Mouse (Mus musculus) forebrain, embryonic 11.5 days (tissue): ENCODE results near the gene Ccdc189. TPM values are rescaled to one million over a fixed set of nuclear protein-coding genes. Genes with fewer than 3 reads are reported as not detected.
"Not testable (repeated sequence)": the region's sequence is repeated elsewhere in the genome, so short reads cannot be mapped to it uniquely, and the experiment has no call there.

Source experiments
- ATAC-seq: fragments of 200-750 bp; cut with Nextera tagmentation; replicated peaks from 2 replicates; pipeline ENCODE4 v1.8.0; 2017; ENCODE audit warnings: moderate TSS enrichment; ENCODE audit not compliant: low FRiP score
- DNase-seq: peaks from one replicate; pipeline ENCODE4 v3.0.0-alpha.2; 2017; ENCODE audit warnings: low spot score
- H3K27ac ChIP-seq: fragments of 300-500 bp; sonication (generic); 2 replicates; pipeline ENCODE4 v1.5.1; 2014; ENCODE audit warnings: low read depth, low read length
- H3K27me3 ChIP-seq: fragments of 300-500 bp; sonication (generic); 2 replicates; pipeline ENCODE4 v1.6.1; 2014; ENCODE audit warnings: mild to moderate bottlenecking, low read length, mixed read lengths; ENCODE audit not compliant: control insufficient read depth, insufficient read depth
- H3K36me3 ChIP-seq: fragments of 300-500 bp; sonication (generic); 2 replicates; pipeline ENCODE4 v1.6.1; 2014; ENCODE audit warnings: mild to moderate bottlenecking, low read length, moderate library complexity, mixed read lengths; ENCODE audit not compliant: control insufficient read depth, insufficient read depth
- H3K4me1 ChIP-seq: fragments of 300-500 bp; sonication (generic); replicated peaks from 2 replicates; pipeline ENCODE4 v1.6.1; 2014; ENCODE audit warnings: low read length, mixed read lengths; ENCODE audit not compliant: control insufficient read depth, insufficient read depth
- H3K4me2 ChIP-seq: fragments of 300-500 bp; sonication (generic); 2 replicates; pipeline ENCODE4 v1.6.1; 2014; ENCODE audit warnings: low read depth, mild to moderate bottlenecking, low read length, moderate library complexity, mixed read lengths; ENCODE audit not compliant: severe bottlenecking
- H3K4me3 ChIP-seq: fragments of 300-500 bp; sonication (generic); 2 replicates; pipeline ENCODE4 v1.5.1; 2014; ENCODE audit warnings: low read depth, low read length
- H3K9ac ChIP-seq: fragments of 300-500 bp; sonication (generic); 2 replicates; pipeline ENCODE4 v1.6.1; 2014; ENCODE audit warnings: low read length
- H3K9me3 ChIP-seq: fragments of 300-500 bp; sonication (generic); 2 replicates; pipeline ENCODE4 v1.6.1; 2016; ENCODE audit warnings: low read length, mixed read lengths; ENCODE audit not compliant: control insufficient read depth
- WGBS: fragments of 180-500 bp; shearing (Covaris S2); extraction: QIAGEN DNeasy Blood & Tissue Kit; methylation state at CpG from one replicate; pipeline ENCODE4 v1.1.7; 2014; 5-methylcytosine and 5-hydroxymethylcytosine counted together
- polyA plus RNA-seq: library from polyadenylated mRNA; unstranded; fragments of >200 nt; fragmentation: Nextera tagmentation; extraction: Ambion mirVana; gene quantifications from 2 replicates; pipeline ENCODE4 v1.2.1, GENCODE M21; 2014

Ccdc189 gene
- polyA plus RNA-seq: 13.5 and 17.7 TPM in 2 replicates

DNA sequence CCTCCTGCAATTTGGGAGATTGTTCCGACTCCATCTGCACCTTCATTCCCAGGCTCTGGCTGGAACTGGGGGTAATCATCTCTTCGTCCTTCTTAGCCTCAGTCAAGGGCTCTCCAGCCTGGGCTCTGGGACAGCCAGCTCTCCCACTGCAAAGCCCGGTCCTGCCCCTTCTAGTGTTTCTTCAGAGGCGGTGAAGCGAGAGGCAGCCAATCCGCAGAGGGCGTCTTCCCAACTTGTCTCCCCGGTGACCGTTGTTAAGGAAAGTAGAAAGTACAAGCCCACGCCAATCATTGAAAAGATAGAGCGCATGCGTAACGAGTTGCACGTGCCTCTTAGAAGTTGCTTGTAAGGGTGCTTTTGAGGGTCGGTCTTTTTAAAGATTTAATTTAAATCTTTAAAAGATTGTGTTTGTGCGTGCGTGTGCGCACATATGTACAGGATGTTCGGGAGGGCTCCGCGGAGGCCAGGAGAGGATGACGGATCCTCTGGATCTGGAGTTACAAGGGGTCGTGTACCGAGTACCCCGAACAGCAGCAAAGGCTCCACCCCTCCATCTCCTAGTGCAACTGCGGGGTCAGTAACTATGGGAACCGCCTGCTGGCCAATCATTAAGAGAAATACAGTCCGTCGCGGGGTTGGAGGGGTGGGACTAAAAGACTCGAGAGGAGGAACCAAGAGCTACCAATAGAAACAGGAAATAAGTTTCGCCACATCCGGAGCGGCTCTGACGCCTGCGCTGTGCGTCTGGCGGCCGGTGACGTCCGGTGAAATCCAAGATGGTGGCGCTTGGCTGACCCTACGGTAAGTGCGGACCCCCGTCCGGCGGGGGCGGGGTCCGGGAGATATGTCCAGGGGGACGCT lies at the start of gene Ccdc189, which contains the start of gene Rnf40:
Gene Ccdc189 (minus strand): TSS at position 585 of the 861 bp plus-strand sequence.
Gene Rnf40 (plus strand): TSS at position 757 of the 861 bp plus-strand sequence.
- Histone ChIP-seq H3K27ac (peak within 1 kb of the TSS; percentile 44; the same call in 1 of the 2 replicates), H3K9ac (peak within 1 kb of the TSS; percentile 79), H3K4me2 (peak within 1 kb of the TSS; percentile 84), H3K27me3 (no peaks in the 10 kb centered on the region), H3K4me3 (peak within 1 kb of the TSS; percentile 89), H3K4me1 (peaks cover 8% of the 10 kb centered on the region), H3K9me3 (no peaks in the 10 kb centered on the region), H3K36me3 (peaks cover 3% of the 10 kb centered on the region; the same call in 1 of the 2 replicates)
- ATAC-seq (peak; percentile 97), DNase-seq (peak; percentile 95)
- under 1% methylated on average over 50 of the region's 50 CpGs for WGBS

DNA sequence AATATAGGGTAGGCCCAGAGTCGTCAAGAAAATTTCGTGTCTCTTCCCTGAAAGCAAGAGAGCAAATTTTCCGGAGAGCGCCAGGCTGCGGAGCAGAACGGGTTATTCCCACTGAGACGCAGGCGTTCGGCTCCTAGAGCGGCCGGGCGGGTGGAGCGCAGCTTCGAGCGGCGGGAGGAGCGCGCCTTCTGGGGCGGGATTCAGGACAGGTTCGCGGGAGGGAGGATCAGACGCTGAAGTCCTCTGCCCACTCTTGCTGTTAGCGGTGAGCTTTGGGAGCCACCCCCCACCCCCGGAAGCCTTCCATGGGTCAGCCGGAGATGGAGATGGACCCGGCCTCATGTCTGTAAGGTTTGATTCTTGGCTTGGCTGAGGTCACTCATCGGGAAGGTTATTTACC lies 48.6 kb upstream of the Ccdc189 start:
- WGBS: under 1% methylated on average over 27 of the region's 27 CpGs
- no peaks in the 10 kb centered on the region for H3K9me3 ChIP-seq

DNA sequence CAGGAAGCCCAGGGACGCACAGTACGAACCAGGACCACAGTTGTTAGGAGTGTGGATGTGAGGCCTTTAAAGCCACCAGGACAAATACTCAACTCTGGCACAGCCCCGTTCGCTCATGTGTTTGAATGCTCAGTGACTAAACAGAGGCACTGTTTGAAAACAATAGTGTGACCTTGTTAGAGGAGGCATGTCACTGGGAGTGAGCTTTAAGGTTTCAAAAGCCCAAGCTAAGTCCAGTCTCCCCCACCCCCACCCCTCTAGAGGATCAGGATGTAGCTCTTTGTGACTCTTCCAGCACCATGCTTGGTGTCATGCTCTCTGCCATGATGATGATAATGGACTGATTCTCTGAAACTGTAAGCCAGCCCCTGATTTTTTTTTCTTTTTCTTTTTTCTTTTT lies 43.0 kb upstream of the Ccdc189 start:
- H3K27me3 ChIP-seq: no peaks in the 10 kb centered on the region
- no peak overlapping the region for H3K27ac ChIP-seq
- no peak overlapping the region for H3K4me2 ChIP-seq
- H3K4me3 ChIP-seq: no peak overlapping the region
- no peak for DNase-seq
- no peaks in the 10 kb centered on the region for H3K9me3 ChIP-seq
- no peaks in the 10 kb centered on the region for H3K4me1 ChIP-seq
- ATAC-seq: no peak
- WGBS: 63% methylated on average over 4 of the region's 4 CpGs
- H3K36me3 ChIP-seq: no peaks in the 10 kb centered on the region
- no peak overlapping the region for H3K9ac ChIP-seq

More for the DNA sequence above, 48.6 kb upstream of the Ccdc189 start:
- Histone ChIP-seq H3K4me3 (peak overlapping the region; percentile 43), H3K4me1 (no peaks in the 10 kb centered on the region), H3K27me3 (no peaks in the 10 kb centered on the region), H3K27ac (no peak overlapping the region), H3K4me2 (peak overlapping the region; percentile 74), H3K36me3 (no peaks in the 10 kb centered on the region), H3K9ac (peak overlapping the region; percentile 72)
- ATAC-seq (peak; percentile 56; the same call in 1 of the 2 replicates), DNase-seq (peak; percentile 87)

DNA sequence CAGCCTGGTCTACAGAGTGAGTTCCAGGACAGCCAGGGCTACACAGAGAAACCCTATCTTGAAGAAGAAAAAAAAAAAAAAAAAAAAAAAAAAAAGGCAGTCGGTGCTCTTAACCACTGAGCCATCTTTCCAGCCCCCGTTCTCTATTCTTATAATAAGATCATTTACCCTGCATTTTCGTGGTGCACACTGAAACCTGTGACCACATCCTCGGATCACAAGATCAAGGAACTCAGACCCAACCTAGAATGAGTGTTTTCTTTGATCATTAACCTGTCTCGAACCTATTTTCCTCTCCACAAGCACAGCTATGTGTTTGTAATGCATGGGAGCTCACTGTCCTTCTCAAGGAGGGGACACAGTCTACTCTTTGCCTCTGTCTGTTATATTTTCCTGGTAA lies 40.3 kb upstream of the Ccdc189 start:
- no peak for ATAC-seq
- 89% methylated on average over 5 of the region's 5 CpGs for WGBS
- DNase-seq: no peak
- Histone ChIP-seq H3K4me3 (no peak overlapping the region), H3K4me2 (no peak overlapping the region), H3K9ac (no peak overlapping the region), H3K36me3 (no peaks in the 10 kb centered on the region), H3K9me3 (no peaks in the 10 kb centered on the region), H3K27ac (no peak overlapping the region), H3K27me3 (no peaks in the 10 kb centered on the region), H3K4me1 (no peaks in the 10 kb centered on the region)

DNA sequence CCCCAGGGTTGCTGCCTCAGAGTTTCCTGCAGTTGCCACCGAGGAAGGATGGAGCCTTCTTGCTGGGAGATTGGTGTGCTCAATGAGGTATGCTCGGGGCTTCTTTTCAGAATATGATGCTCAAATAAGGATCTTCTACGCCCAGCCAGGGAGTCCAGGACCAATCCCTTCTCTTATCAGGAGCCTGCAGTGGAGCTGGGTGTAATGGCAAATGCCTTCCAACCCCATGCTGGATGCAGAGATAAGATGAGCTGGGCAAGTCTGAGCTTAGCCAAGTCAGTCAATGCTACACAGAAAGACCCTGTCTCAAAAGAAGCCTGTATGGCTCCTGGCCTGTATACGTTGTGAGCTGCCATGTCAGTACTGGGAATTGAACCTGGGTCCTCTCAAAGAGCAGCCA lies 38.1 kb upstream of the Ccdc189 start:
- DNase-seq (no peak), ATAC-seq (no peak)
- Histone ChIP-seq H3K4me2 (no peak overlapping the region), H3K9ac (no peak overlapping the region), H3K4me1 (no peaks in the 10 kb centered on the region), H3K27ac (no peak overlapping the region), H3K4me3 (no peak overlapping the region), H3K27me3 (no peaks in the 10 kb centered on the region), H3K9me3 (no peaks in the 10 kb centered on the region), H3K36me3 (no peaks in the 10 kb centered on the region)
- WGBS: 85% methylated on average over 4 of the region's 4 CpGs

DNA sequence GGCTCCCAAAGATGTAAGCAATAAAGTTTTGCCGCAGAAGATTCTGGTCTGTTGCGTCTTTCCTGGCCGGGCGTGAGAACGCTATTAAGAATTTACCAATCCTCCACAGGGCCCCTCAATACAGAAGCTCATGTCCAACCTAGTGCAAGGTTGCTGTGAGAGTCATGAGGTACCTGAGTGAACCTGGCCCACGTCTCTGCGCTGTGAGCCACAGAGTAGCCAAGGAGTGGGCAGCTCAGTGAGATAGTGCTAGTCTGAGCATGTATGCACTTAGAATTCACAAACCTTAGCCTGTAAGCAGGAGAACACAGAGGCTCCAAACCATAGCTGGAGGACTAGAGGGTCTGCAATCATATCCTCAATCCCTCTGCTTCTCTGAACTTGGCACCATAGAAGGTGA lies 37.6 kb upstream of the Ccdc189 start:
- WGBS: 94% methylated on average over 7 of the region's 7 CpGs

DNA sequence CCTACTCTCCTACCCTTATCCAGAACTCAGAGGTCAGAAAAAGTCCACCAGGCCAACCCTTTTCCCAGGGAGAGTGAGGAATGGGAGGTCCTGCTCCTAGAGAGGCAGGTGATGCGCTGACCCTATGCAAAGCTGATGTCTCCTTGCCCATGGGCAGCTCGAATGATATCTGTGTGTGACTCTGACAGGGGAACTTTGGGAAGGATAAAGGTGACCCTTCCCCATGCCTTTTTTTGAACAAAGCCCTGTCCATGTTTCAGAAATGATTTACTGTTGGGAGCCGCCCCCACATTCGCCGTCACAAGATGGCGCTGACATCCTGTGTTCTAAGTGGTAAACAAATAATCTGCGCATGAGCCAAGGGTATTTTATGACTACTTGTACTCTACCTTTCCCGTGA lies 30.0 kb upstream of the Ccdc189 start:
- 80% methylated on average over 6 of the region's 8 CpGs for WGBS
- H3K9me3 ChIP-seq, H3K27me3 ChIP-seq, H3K4me2 ChIP-seq, H3K27ac ChIP-seq, H3K9ac ChIP-seq, H3K4me3 ChIP-seq, ATAC-seq, DNase-seq, H3K36me3 ChIP-seq: not testable (repeated sequence)
- peaks cover 13% of the 10 kb centered on the region; the same call in 1 of the 2 replicates for H3K4me1 ChIP-seq

More for the DNA sequence above, 37.6 kb upstream of the Ccdc189 start:
- ATAC-seq (no peak), DNase-seq (no peak)
- H3K4me1 ChIP-seq: no peaks in the 10 kb centered on the region
- H3K27ac ChIP-seq: no peak overlapping the region
- no peak overlapping the region for H3K9ac ChIP-seq
- H3K9me3 ChIP-seq: no peaks in the 10 kb centered on the region
- H3K36me3 ChIP-seq: no peaks in the 10 kb centered on the region
- H3K4me2 ChIP-seq: no peak overlapping the region
- no peaks in the 10 kb centered on the region for H3K27me3 ChIP-seq
- H3K4me3 ChIP-seq: no peak overlapping the region

DNA sequence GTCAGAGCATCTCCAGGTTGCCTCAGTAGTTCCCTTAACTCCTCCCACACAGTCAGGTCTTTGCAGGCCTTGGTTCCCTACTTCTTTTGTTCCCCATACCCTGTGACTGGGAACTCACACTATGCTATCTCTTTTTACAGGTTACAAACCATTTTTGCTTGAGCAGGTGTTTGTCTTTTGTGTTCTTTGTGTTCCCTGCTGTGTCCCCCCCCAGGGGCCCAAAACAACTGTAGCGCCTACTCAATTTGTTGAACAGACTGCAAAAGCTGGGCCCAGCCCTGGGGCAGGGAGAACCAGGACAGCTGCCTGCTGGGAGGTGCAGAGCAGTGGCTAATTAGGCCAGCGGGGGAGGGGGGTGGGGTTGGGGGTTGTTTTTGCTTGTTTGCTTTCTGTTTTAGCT lies 29.6 kb upstream of the Ccdc189 start:
- peak; percentile 74 for DNase-seq
- no peak overlapping the region for H3K4me3 ChIP-seq
- no peak overlapping the region for H3K9ac ChIP-seq
- peaks cover 14% of the 10 kb centered on the region; the same call in 1 of the 2 replicates for H3K4me1 ChIP-seq
- no peaks in the 10 kb centered on the region for H3K9me3 ChIP-seq
- no peaks in the 10 kb centered on the region for H3K27me3 ChIP-seq
- H3K36me3 ChIP-seq: no peaks in the 10 kb centered on the region
- H3K27ac ChIP-seq: no peak overlapping the region; the same call in 1 of the 2 replicates
- no peak overlapping the region for H3K4me2 ChIP-seq
- no peak for ATAC-seq
- WGBS: 38% methylated on average over 2 of the region's 2 CpGs
